Mouse (Mus musculus) kidney, embryonic 16.5 days (tissue): ENCODE measurements around the gene Cyb5r1. TPM values are rescaled to one million over a fixed set of nuclear protein-coding genes. Genes with fewer than 3 reads are reported as not detected.
A peak's percentile ranks its signal among the peaks of the same experiment; 100 is the strongest.

Source experiments
- ATAC-seq: fragments of 200-750 bp; cut with Nextera tagmentation; 2 replicates; pipeline ENCODE4 v1.8.0; 2017; ENCODE audit warnings: moderate TSS enrichment; ENCODE audit not compliant: low FRiP score, low TSS enrichment
- H3K27ac ChIP-seq: fragments of 300-500 bp; sonication (generic); 2 replicates; pipeline ENCODE4 v1.5.1; 2014; ENCODE audit warnings: low read length
- H3K27me3 ChIP-seq: fragments of 300-500 bp; sonication (generic); 2 replicates; pipeline ENCODE4 v1.6.1; 2014; ENCODE audit warnings: low read length, control low read depth, mixed read lengths; ENCODE audit not compliant: insufficient read depth
- H3K36me3 ChIP-seq: fragments of 300-500 bp; sonication (generic); 2 replicates; pipeline ENCODE4 v1.6.1; 2014; ENCODE audit warnings: low read length, control low read depth, mixed read lengths; ENCODE audit not compliant: insufficient read depth
- H3K4me1 ChIP-seq: fragments of 300-500 bp; sonication (generic); 2 replicates; pipeline ENCODE4 v1.6.1; 2014; ENCODE audit warnings: low read length, control low read depth, mixed read lengths; ENCODE audit not compliant: insufficient read depth
- H3K4me2 ChIP-seq: fragments of 300-500 bp; sonication (generic); replicated peaks from 2 replicates; pipeline ENCODE4 v1.6.1; 2014; ENCODE audit warnings: low read depth, low read length
- H3K4me3 ChIP-seq: fragments of 300-500 bp; sonication (generic); 2 replicates; pipeline ENCODE4 v1.5.1; 2014; ENCODE audit warnings: mild to moderate bottlenecking, low read length
- H3K9ac ChIP-seq: fragments of 300-500 bp; sonication (generic); replicated peaks from 2 replicates; pipeline ENCODE4 v1.6.1; 2014; ENCODE audit warnings: low read length
- H3K9me3 ChIP-seq: fragments of 300-500 bp; sonication (generic); 2 replicates; pipeline ENCODE4 v1.6.1; 2016; ENCODE audit warnings: low read length, control low read depth
- WGBS: fragments of 180-500 bp; shearing (Covaris S2); extraction: QIAGEN DNeasy Blood & Tissue Kit; methylation state at CpG from one replicate; pipeline ENCODE4 v1.1.7; 2014; 5-methylcytosine and 5-hydroxymethylcytosine counted together
- polyA plus RNA-seq: library from polyadenylated mRNA; unstranded; fragments of >200 nt; fragmentation: Nextera tagmentation; extraction: Ambion mirVana; gene quantifications from 2 replicates; pipeline ENCODE4 v1.2.1, GENCODE M21; 2015

Cyb5r1 gene
- polyA plus RNA-seq, 1 experiment from 2014 or later = 42.7 TPM

DNA sequence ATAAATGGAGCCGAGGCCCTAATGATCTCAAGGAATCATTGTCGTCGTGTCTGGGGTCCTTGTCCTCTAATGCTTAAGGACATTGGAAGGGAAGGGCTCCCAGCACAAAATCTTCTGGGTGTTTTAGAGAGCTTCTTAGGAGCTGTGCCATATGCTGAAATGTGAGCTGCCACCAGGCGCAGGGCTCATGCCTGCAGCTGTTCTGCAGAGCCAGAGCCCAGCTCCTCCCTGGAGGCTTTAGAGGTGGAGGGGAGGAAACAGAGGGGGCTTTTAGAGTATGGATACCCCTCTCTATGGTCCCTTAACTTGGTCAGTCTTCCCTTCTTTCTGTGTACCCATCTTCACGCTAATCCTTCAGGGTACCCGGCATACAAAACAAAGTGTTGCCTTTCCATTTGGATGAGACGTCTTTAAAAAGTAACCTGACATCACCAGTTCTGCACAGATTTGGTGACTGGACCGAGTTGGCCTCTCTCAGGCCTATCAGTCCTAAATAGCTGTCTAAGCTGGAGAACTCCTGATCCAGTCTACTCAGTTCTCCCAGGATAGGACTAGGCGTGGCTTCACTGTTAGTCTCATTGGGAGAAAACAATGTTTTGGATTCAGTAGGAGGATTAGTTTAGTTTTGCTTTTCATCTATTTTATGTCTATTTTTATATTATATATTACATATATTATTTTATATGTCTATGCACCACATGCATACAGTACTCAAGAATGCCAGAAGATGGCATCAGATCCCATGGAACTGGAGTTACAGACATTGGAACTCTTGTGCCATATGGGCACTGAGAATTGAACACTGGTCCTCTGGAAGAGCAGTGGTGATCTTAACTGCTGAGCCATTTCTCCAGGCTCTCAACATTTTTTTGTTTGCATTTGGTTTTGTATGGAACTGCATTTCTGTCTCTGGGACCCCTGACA, 6.6 kb downstream of the Cyb5r1 start:
- 85% methylated on average over 9 of the region's 9 CpGs for WGBS
- Histone ChIP-seq H3K9me3 (no peaks in the 10 kb centered on the region), H3K27ac (no peak overlapping the region)

DNA sequence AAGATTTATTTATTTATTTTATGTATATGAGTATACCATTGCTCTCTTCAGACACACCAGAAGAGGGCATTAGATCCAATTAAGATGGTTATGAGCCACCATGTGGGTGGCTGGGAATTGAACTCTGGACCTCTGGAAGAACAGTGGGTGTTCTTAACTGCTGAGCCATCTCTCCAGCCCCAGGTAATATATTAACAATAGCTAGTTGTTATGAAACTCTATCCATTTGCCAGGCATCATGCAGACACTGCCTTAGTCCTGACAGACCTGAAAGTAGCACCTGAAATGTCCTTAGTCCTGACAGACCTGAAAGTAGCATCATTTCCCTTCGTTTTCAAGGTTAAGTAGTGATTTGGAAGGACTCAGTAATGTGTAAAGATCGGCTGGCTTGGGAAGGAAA, 8.7 kb downstream of the Cyb5r1 start:
- Histone ChIP-seq H3K27me3 (no peaks in the 10 kb centered on the region), H3K27ac (peak overlapping the region; percentile 96; the same call in 1 of the 2 replicates), H3K36me3 (peaks cover 21% of the 10 kb centered on the region), H3K4me3 (no peak overlapping the region), H3K4me1 (peaks cover 35% of the 10 kb centered on the region), H3K4me2 (no peak overlapping the region), H3K9me3 (no peaks in the 10 kb centered on the region), H3K9ac (peak overlapping the region; percentile 65; the same call in 1 of the 2 replicates)
- WGBS = 36% methylated on average over 2 of the region's 2 CpGs
- ATAC-seq = no peak

More for the DNA sequence above, 6.6 kb downstream of the Cyb5r1 start:
- H3K4me2 ChIP-seq = no peak overlapping the region
- peaks cover 30% of the 10 kb centered on the region for H3K36me3 ChIP-seq
- no peak for ATAC-seq
- no peak overlapping the region for H3K4me3 ChIP-seq
- no peaks in the 10 kb centered on the region for H3K27me3 ChIP-seq
- H3K9ac ChIP-seq = no peak overlapping the region
- H3K4me1 ChIP-seq = peaks cover 35% of the 10 kb centered on the region

DNA sequence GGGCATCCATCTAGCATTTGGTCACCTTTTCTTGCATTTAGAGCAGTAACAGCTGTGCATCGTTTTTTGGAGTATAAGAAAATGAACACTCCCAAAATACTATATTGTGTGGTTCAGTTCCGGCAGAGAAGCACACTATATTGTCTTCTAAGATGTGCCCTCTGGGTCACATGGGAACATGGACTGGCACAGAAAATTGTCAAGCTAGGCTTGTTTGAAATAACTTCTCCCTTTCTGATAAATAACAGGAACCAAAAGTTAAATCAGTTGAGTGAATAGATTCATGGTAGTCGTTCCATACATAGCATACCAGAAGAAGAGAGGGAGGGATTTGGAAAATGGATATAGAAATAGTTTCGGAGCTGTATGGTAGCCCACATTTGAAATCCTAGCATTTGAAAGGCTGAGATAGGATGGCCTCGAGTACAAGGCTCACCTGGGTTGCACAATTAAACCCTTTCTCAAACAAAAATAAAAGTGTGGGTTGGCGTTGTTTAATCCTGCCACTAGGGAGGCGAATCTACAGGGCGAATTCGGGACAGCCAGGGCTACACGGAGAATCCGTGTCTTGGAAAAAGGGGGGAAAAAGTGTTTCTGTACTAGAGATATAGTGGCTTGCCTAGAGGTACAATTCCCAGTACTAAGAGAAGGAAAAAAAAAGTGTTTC, 9.3 kb downstream of the Cyb5r1 start:
- H3K4me3 ChIP-seq = peak overlapping the region; percentile 88
- H3K27ac ChIP-seq = peak overlapping the region; percentile 96
- ATAC-seq = peak; percentile 14
- no peaks in the 10 kb centered on the region for H3K27me3 ChIP-seq
- H3K9me3 ChIP-seq = no peaks in the 10 kb centered on the region
- H3K9ac ChIP-seq = peak overlapping the region; percentile 65
- H3K36me3 ChIP-seq = peaks cover 16% of the 10 kb centered on the region
- H3K4me1 ChIP-seq = peaks cover 41% of the 10 kb centered on the region
- 12% methylated on average over 11 of the region's 11 CpGs for WGBS
- H3K4me2 ChIP-seq = peak overlapping the region; percentile 62

- Histone ChIP-seq H3K36me3 (peaks cover 12% of the 10 kb centered on the region), H3K27me3 (no peaks in the 10 kb centered on the region), H3K9me3 (no peaks in the 10 kb centered on the region), H3K4me1 (peaks cover 48% of the 10 kb centered on the region), H3K4me3 (peak within 1 kb of the TSS; percentile 88), H3K27ac (peak within 1 kb of the TSS; percentile 96), H3K4me2 (peak within 1 kb of the TSS; percentile 62), H3K9ac (peak within 1 kb of the TSS; percentile 93)
- ATAC-seq = peak; percentile 100
- WGBS = under 1% methylated on average over 75 of the region's 77 CpGs
Observed at GRCm38 (mm10) chr1:134415168-134415831, 9.9 kb downstream of the Cyb5r1 start, which contains the start of gene Adipor1. Gene Adipor1, plus strand, starts transcription at chr1:134415378.

GRCm38 (mm10) chr1:134418414-134418975, 13.1 kb downstream of the Cyb5r1 start:
- H3K27ac ChIP-seq = no peak overlapping the region
- H3K9ac ChIP-seq = no peak overlapping the region
- no peak overlapping the region for H3K4me2 ChIP-seq
- H3K36me3 ChIP-seq = peaks cover 3% of the 10 kb centered on the region; the same call in 1 of the 2 replicates
- no peaks in the 10 kb centered on the region for H3K27me3 ChIP-seq
- H3K4me1 ChIP-seq = peaks cover 63% of the 10 kb centered on the region
- ATAC-seq = no peak
- H3K9me3 ChIP-seq = no peaks in the 10 kb centered on the region
- 69% methylated on average over 2 of the region's 2 CpGs for WGBS
- no peak overlapping the region for H3K4me3 ChIP-seq

- 14% methylated on average over 1 of the region's 1 CpGs for WGBS
- H3K27me3 ChIP-seq = no peaks in the 10 kb centered on the region
- no peak overlapping the region; the same call in 1 of the 2 replicates for H3K27ac ChIP-seq
Observed at GRCm38 (mm10) chr1:134419176-134419575, 13.8 kb downstream of the Cyb5r1 start.

DNA sequence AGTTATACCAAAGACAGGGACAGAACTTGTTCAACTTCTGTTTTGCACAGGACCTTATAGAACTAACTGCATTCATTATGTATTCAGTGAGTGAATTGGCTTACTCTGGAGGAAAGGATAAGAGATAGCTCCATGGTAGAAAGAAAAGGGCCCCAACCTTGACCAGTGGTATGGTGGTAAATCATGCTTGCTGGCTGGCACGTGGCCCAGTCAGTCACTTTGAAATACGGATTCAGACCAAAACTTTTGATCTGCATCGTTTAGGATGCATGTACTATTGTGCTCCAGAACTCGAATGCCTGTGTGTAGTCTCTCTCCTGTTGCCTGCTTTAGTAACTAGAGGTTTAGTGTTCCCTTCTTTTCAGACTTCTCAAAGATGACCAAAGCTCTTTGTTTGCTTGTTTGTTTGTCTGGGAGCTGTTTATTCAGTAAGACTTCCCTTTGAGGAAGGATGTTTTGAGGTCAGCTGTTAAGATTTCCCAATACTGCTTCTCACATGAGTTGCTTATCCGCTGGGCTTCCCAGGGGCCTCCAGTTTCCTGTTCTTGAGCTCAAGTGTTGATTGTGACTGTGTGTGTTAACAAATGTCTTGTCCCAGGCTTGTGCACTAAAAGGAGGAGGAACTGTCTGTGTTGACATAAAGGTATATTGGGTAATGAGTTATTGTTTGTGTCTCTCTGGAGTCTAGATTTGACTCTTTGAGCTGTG, 14.5 kb downstream of the Cyb5r1 start:
- H3K4me2 ChIP-seq = no peak overlapping the region
- peaks cover 55% of the 10 kb centered on the region for H3K4me1 ChIP-seq
- ATAC-seq = no peak
- H3K36me3 ChIP-seq = peaks cover 15% of the 10 kb centered on the region
- no peaks in the 10 kb centered on the region for H3K9me3 ChIP-seq
- no peaks in the 10 kb centered on the region for H3K27me3 ChIP-seq
- peak overlapping the region; percentile 51 for H3K27ac ChIP-seq
- WGBS = 22% methylated on average over 5 of the region's 5 CpGs
- H3K4me3 ChIP-seq = no peak overlapping the region
- H3K9ac ChIP-seq = no peak overlapping the region

More at GRCm38 (mm10) chr1:134419176-134419575, 13.8 kb downstream of the Cyb5r1 start:
- Histone ChIP-seq H3K4me2 (no peak overlapping the region), H3K9ac (no peak overlapping the region), H3K4me3 (no peak overlapping the region), H3K9me3 (no peaks in the 10 kb centered on the region), H3K4me1 (peaks cover 61% of the 10 kb centered on the region), H3K36me3 (peaks cover 8% of the 10 kb centered on the region; the same call in 1 of the 2 replicates)
- no peak for ATAC-seq

- H3K36me3 ChIP-seq = peaks cover 52% of the 10 kb centered on the region
- H3K4me1 ChIP-seq = peaks cover 29% of the 10 kb centered on the region
- no peaks in the 10 kb centered on the region for H3K9me3 ChIP-seq
- no peak for ATAC-seq
- no peaks in the 10 kb centered on the region for H3K27me3 ChIP-seq
- no peak overlapping the region for H3K4me3 ChIP-seq
- 72% methylated on average over 10 of the region's 10 CpGs for WGBS
- no peak overlapping the region for H3K4me2 ChIP-seq
- H3K9ac ChIP-seq = no peak overlapping the region
- H3K27ac ChIP-seq = no peak overlapping the region
Observed at GRCm38 (mm10) chr1:134423911-134424310, 18.6 kb downstream of the Cyb5r1 start.

GRCm38 (mm10) chr1:134426289-134426688, 20.9 kb downstream of the Cyb5r1 start:
- Histone ChIP-seq H3K4me1 (peaks cover 6% of the 10 kb centered on the region), H3K27ac (no peak overlapping the region), H3K9ac (no peak overlapping the region), H3K27me3 (no peaks in the 10 kb centered on the region), H3K9me3 (no peaks in the 10 kb centered on the region), H3K4me3 (no peak overlapping the region), H3K4me2 (no peak overlapping the region), H3K36me3 (peaks cover 64% of the 10 kb centered on the region)
- WGBS = 86% methylated on average over 5 of the region's 5 CpGs
- ATAC-seq = no peak
